Mouse (Mus musculus) intestine, postnatal 0 days (tissue): ENCODE results near the gene Chuk. TPM values are rescaled to one million over a fixed set of nuclear protein-coding genes. Genes with fewer than 3 reads are reported as not detected.
A peak's percentile ranks its signal among the peaks of the same experiment; 100 is the strongest.

ENCODE experiments used
- ATAC-seq: fragments of 200-750 bp; cut with Nextera tagmentation; 2 replicates; pipeline ENCODE4 v1.8.0; 2017; ENCODE audit warnings: mild to moderate bottlenecking, moderate TSS enrichment, moderate library complexity
- H3K27ac ChIP-seq: fragments of 300-500 bp; sonication (generic); 2 replicates; pipeline ENCODE4 v1.5.1; 2014; ENCODE audit warnings: mild to moderate bottlenecking, low read depth, low read length, moderate library complexity
- H3K27me3 ChIP-seq: fragments of 300-500 bp; sonication (generic); replicated peaks from 2 replicates; pipeline ENCODE4 v1.6.1; 2014; ENCODE audit warnings: low read length, mixed read lengths; ENCODE audit not compliant: control insufficient read depth, insufficient read depth
- H3K36me3 ChIP-seq: fragments of 300-500 bp; sonication (generic); 2 replicates; pipeline ENCODE4 v1.6.1; 2014; ENCODE audit warnings: mild to moderate bottlenecking, moderate library complexity; ENCODE audit not compliant: control insufficient read depth, insufficient read depth
- H3K4me1 ChIP-seq: fragments of 300-500 bp; sonication (generic); replicated peaks from 2 replicates; pipeline ENCODE4 v1.6.1; 2014; ENCODE audit warnings: antibody characterized with exemption, low read length, mixed read lengths; ENCODE audit not compliant: control insufficient read depth, insufficient read depth
- H3K4me2 ChIP-seq: fragments of 300-500 bp; sonication (generic); replicated peaks from 2 replicates; pipeline ENCODE4 v1.6.1; 2014; ENCODE audit warnings: low read depth, mild to moderate bottlenecking, moderate library complexity
- H3K4me3 ChIP-seq: fragments of 300-500 bp; sonication (generic); 2 replicates; pipeline ENCODE4 v1.5.1; 2014; ENCODE audit warnings: low read depth, low read length
- H3K9ac ChIP-seq: fragments of 300-500 bp; sonication (generic); 2 replicates; pipeline ENCODE4 v1.6.1; 2014; ENCODE audit warnings: mild to moderate bottlenecking, low read depth, low read length
- H3K9me3 ChIP-seq: fragments of 300-500 bp; sonication (generic); 2 replicates; pipeline ENCODE4 v1.6.1; 2016; ENCODE audit warnings: mixed run types; ENCODE audit not compliant: control insufficient read depth
- CTCF ChIP-seq: sonication (generic); IDR thresholded peaks from 2 replicates; pipeline ENCODE4 v1.5.1; 2016; ENCODE audit warnings: low read depth, mild to moderate bottlenecking, control low read depth, antibody characterized with exemption, moderate library complexity
- WGBS: fragments of 180-500 bp; shearing (Covaris S2); extraction: QIAGEN DNeasy Blood & Tissue Kit; methylation state at CpG from one replicate; pipeline ENCODE4 v1.1.7; 2014; 5-methylcytosine and 5-hydroxymethylcytosine counted together
- polyA plus RNA-seq: library from polyadenylated mRNA; unstranded; fragments of >200 nt; fragmentation: Nextera tagmentation; extraction: Ambion mirVana; gene quantifications from 2 replicates; pipeline ENCODE4 v1.2.1, GENCODE M21; 2015

Gene Chuk
- 41.2 and 46.7 TPM in 2 replicates for polyA plus RNA-seq

DNA sequence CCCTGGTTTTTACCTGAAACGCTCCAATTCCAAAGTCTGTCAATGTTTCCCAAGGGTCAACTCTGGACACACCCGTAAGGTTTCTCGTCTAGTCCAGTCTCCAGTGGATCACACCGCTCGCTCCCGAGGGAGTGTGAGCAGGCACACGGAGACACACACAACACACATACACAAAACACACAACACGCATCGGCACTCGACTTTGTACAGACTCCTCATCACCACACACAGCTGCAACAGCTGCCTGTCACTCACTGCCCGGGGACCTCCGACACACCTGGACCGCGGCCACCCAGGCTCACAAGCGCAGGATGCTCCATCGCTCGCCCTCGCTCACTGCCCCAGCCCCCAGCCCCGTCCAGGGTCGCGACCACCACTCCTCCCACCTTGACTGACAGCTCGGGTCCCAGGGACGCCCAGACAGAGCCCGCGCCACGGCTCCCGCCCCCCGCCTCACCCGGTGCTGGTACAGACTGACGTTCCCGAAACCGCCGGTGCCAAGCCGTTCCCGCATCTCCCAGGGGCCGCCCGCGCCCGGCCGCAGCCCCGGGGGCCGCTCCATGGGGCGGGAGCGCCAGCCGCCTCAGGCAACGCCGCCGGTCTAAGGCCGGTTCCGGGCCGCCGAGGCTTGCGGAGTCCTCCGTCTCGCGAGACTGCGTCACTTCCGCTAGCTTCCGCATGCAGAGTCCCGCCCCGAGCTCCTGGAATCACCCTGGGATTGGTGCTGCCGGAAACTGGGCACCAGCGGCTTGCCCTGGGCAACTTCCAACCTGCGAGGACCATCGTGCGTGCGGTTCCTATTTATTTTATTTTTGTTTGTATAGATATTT, at the start of gene Chuk:
TSS of gene Chuk (minus strand) at position 650 of the 830 bp plus-strand sequence.
- peak within 1 kb of the TSS; percentile 96 for H3K9ac ChIP-seq
- no peaks in the 10 kb centered on the region for H3K27me3 ChIP-seq
- 1% methylated on average over 65 of the region's 67 CpGs for WGBS
- peak; percentile 92 for ATAC-seq
- peak within 1 kb of the TSS; percentile 76 for H3K27ac ChIP-seq
- peak within 1 kb of the TSS; percentile 79 for H3K4me3 ChIP-seq
- H3K36me3 ChIP-seq: 0 out of 2 replicates have a peak, but pooled peaks cover under 1% of the 10 kb centered on the region
- H3K4me1 ChIP-seq: 0 out of 2 replicates have a peak, but pooled peaks cover 4% of the 10 kb centered on the region
- no peaks in the 10 kb centered on the region for H3K9me3 ChIP-seq
- peak within 1 kb of the TSS; percentile 73 for H3K4me2 ChIP-seq
- no peak for TF ChIP-seq CTCF

DNA sequence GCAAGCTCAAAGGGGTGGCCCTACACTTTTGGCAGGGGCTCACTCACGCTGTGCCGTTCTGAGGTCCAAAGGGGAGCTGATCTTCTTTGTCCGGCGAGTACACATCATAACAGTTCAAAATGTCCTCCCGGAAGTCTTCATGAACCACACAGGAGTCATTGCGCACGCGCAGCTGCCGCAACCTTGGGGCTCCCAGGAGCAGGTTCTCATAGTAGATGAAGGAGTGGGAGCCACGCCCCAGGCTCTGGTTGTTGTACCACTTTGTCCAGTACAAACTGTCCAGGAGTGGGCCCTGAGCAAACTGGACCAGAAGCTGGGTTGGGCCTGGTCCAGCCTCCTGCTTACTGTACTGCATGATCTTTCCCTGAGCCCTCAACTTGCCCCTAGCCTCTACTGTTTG, 49.7 kb upstream of the Chuk start:
- H3K4me2 ChIP-seq: no peak overlapping the region
- H3K4me3 ChIP-seq: no peak overlapping the region
- no peaks in the 10 kb centered on the region for H3K9me3 ChIP-seq
- WGBS: 90% methylated on average over 10 of the region's 10 CpGs
- H3K27ac ChIP-seq: no peak overlapping the region
- no peaks in the 10 kb centered on the region for H3K27me3 ChIP-seq
- H3K36me3 ChIP-seq: no peaks in the 10 kb centered on the region
- no peaks in the 10 kb centered on the region for H3K4me1 ChIP-seq
- no peak for ATAC-seq
- TF ChIP-seq CTCF: no peak
- no peak overlapping the region for H3K9ac ChIP-seq

DNA sequence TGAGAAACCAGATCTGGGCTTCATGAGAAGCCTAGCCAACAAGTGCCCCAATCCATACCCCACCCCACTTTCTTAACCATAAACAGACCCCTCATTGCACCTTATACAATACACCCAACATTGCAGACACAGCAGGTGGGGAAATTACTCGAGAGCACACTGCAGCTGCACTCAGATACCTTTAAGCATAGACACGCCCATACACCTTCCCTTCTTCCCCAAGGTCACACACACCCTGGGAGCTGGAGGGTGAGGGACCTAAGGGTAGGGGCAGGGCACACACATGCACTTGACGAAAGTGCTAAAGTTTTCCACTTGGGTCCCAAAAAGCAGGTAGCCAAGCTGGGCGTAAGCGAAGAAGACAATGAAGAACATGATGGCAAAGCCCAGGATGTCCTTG, 46.5 kb upstream of the Chuk start:
- 67% methylated on average over 5 of the region's 5 CpGs for WGBS
- H3K36me3 ChIP-seq: no peaks in the 10 kb centered on the region
- H3K27ac ChIP-seq: no peak overlapping the region
- H3K9ac ChIP-seq: no peak overlapping the region
- TF ChIP-seq CTCF: no peak
- H3K27me3 ChIP-seq: no peaks in the 10 kb centered on the region
- H3K4me2 ChIP-seq: no peak overlapping the region
- H3K4me3 ChIP-seq: no peak overlapping the region
- no peaks in the 10 kb centered on the region for H3K4me1 ChIP-seq
- H3K9me3 ChIP-seq: no peaks in the 10 kb centered on the region
- no peak for ATAC-seq

DNA sequence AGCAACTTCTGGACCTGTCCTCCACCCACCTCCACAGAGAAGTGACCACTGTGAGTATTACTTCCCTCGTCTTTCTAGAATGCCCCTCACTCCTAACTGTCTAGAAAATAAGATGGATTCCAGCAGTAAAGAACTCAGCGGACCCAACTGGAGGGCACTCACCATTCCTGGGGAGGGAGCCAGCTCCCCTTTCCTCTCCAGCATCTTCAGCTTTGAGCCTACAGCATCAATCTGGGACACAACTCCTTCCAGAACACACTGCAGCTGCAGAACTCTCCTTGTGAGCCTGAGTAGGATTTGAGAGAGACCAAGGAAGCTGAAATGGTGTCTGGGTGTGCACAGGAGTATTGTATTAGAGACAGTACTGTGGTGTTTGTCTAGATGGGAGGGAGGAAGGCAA, 41.7 kb upstream of the Chuk start:
- H3K36me3 ChIP-seq: no peaks in the 10 kb centered on the region
- no peak for TF ChIP-seq CTCF
- H3K4me2 ChIP-seq: no peak overlapping the region
- H3K4me3 ChIP-seq: no peak overlapping the region
- peaks cover 4% of the 10 kb centered on the region; the same call in 1 of the 2 replicates for H3K4me1 ChIP-seq
- no peaks in the 10 kb centered on the region for H3K27me3 ChIP-seq
- no peak for ATAC-seq
- no peaks in the 10 kb centered on the region for H3K9me3 ChIP-seq
- WGBS: 66% methylated on average over 2 of the region's 2 CpGs
- no peak overlapping the region for H3K9ac ChIP-seq
- H3K27ac ChIP-seq: no peak overlapping the region

DNA sequence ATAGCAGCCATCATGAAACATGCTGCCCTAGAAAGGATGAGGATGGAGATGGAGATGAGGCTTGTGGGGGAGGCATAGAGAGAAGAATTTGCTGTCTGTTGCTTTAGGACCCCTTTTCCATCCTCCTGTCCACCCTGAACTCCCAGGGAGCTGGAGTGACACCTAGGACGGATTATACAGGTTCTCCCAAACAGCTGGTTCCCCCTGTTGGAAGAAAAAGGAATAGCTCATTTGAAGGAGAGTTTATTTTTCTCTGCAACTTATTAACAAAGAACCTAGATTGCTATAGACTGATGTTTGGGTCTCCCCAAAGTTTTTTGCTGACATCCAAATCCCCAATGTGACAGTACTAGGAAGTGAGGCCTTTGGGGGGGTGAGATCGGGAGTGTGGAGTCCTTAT, 41.1 kb upstream of the Chuk start:
- WGBS: 19% methylated on average over 2 of the region's 2 CpGs
- H3K27me3 ChIP-seq: no peaks in the 10 kb centered on the region
- no peaks in the 10 kb centered on the region for H3K9me3 ChIP-seq
- peak; percentile 60 for TF ChIP-seq CTCF
- no peak overlapping the region for H3K27ac ChIP-seq
- no peak overlapping the region for H3K4me2 ChIP-seq
- no peak for ATAC-seq
- H3K4me1 ChIP-seq: peaks cover 4% of the 10 kb centered on the region; the same call in 1 of the 2 replicates
- no peaks in the 10 kb centered on the region; the same call in 1 of the 2 replicates for H3K36me3 ChIP-seq
- no peak overlapping the region for H3K4me3 ChIP-seq
- H3K9ac ChIP-seq: no peak overlapping the region

DNA sequence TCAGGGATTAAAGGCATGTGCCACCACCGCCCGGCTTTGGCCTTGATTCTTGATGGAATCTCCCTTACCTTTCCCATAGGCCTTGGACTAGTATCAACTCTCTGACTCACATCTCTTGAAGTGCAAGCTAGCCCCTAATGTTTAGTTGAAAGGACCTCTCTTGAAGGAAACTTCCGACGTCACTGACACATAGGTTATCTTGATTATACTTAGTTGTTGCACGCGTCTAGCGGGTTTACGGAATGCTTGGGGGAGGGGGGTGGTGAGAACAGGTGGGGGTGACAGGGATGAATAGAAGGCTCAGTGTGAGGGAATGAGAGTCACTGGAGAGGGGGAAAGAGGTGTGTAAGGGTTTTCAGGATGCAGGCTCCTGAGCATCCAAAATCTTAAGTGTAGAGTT, 39.7 kb upstream of the Chuk start:
- H3K27ac ChIP-seq: no peak overlapping the region
- TF ChIP-seq CTCF: no peak
- no peak overlapping the region for H3K4me3 ChIP-seq
- no peak for ATAC-seq
- H3K27me3 ChIP-seq: no peaks in the 10 kb centered on the region
- H3K9ac ChIP-seq: no peak overlapping the region
- WGBS: 94% methylated on average over 8 of the region's 8 CpGs
- H3K36me3 ChIP-seq: peaks cover 8% of the 10 kb centered on the region
- H3K4me1 ChIP-seq: peaks cover 4% of the 10 kb centered on the region; the same call in 1 of the 2 replicates
- H3K9me3 ChIP-seq: no peaks in the 10 kb centered on the region
- H3K4me2 ChIP-seq: no peak overlapping the region
